11 mouse cellular contexts compared by ENCODE assay signal in the genomic region with DNA sequence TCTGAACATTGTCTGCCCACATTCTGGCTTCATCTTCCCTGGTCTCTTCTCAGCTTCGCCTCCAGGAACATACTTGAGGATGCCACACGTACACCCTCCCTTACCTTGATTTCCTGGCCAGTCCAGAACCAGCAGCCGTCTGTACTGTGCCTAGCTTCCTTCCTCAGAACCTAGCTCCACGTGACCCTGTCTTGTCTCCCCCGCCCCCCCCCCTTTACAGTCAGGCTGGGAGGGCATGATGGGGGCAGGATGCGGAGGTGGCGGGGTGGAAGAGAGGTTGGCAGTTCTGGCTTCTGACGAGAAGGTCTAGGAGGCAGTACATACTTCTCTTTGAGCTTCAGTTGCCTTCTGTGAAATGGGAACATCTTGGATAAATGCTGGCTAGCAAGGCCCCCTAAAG. TPM values are rescaled to one million over a fixed set of nuclear protein-coding genes. Genes with fewer than 3 reads are reported as not detected.
DNase-seq lines count a peak whose midpoint lies in the region; ATAC-seq and TF ChIP-seq lines count a peak whose summit lies in the region.
"Had no signal": no experiment of that assay in that cellular context is flagged by ENCODE, and none has a peak within 500 bp of the region (broad histone marks: within the 10 kb centered on the region; RNA-seq: fewer than 3 reads in every experiment).

A gene (minus strand): TSS at position 167 of the 400 bp plus-strand sequence.

- no peak for TF ChIP-seq POLR2A in cortical plate, adult 2 months (IDR thresholded peaks at IDR 0.05; ENCODE audit: extremely low read depth, insufficient read depth, low read length)

- DNase-seq in lung, embryonic 14.5 days = no peak
- no peak for DNase-seq in lung, postnatal 14 days
- DNase-seq in thymus, postnatal 25 days = peak; percentile 79
- no peak for DNase-seq in cerebellum, adult 9-10 months
- no peak for DNase-seq in left cerebral cortex, adult 18-20 months (ENCODE audit: low spot score in 2 of 2)
- DNase-seq: cerebellum, adult 18-20 months had no signal

- ATAC-seq in lung, embryonic 14.5 days (ENCODE audit: insufficient read depth) = no peak
- no peak for ATAC-seq in hindbrain, embryonic 16.5 days
- ATAC-seq: Patski had no signal

- 0 out of 2 replicates have a peak within 1 kb of the TSS, but pooled peaks have one; percentile 7 for H3K4me2 ChIP-seq in lung, embryonic 14.5 days
- no peak within 1 kb of the TSS for H3K4me2 ChIP-seq in hindbrain, embryonic 16.5 days (ENCODE audit: low read length)
- H3K4me2 ChIP-seq: lung, embryonic 15.5 days had no signal

- 69% methylated on average over 8 of the region's 8 CpGs for WGBS in lung, embryonic 14.5 days
- 8% methylated on average over 7 of the region's 8 CpGs for WGBS in macrophage (ENCODE audit: missing documents)
- WGBS in hindbrain, embryonic 16.5 days = 77% methylated on average over 8 of the region's 8 CpGs

- no peaks in the 10 kb centered on the region for H3K36me3 ChIP-seq in lung, embryonic 14.5 days (ENCODE audit: insufficient read depth)
- no peaks in the 10 kb centered on the region for H3K36me3 ChIP-seq in macrophage (ENCODE audit: inconsistent target)
- no peaks in the 10 kb centered on the region for H3K36me3 ChIP-seq in hindbrain, embryonic 16.5 days (ENCODE audit: control insufficient read depth, insufficient read depth, low read length)
- H3K36me3 ChIP-seq: lung, embryonic 15.5 days had no signal

- H3K27me3 ChIP-seq in lung, embryonic 14.5 days (ENCODE audit: insufficient read depth, low read length) = peaks cover 6% of the 10 kb centered on the region; the same call in 1 of the 2 replicates
- peaks cover 6% of the 10 kb centered on the region; the same call in 1 of the 2 replicates for H3K27me3 ChIP-seq in hindbrain, embryonic 16.5 days (replicated peaks; ENCODE audit: control insufficient read depth, insufficient read depth, low read length)

- no peaks in the 10 kb centered on the region for H3K4me1 ChIP-seq in lung, embryonic 14.5 days (ENCODE audit: insufficient read depth)
- H3K4me1 ChIP-seq in cortical plate, adult 2 months (ENCODE audit: control insufficient read depth, insufficient read depth, low read length) = no peaks in the 10 kb centered on the region
- no peaks in the 10 kb centered on the region for H3K4me1 ChIP-seq in hindbrain, embryonic 16.5 days (ENCODE audit: control insufficient read depth, insufficient read depth, low read depth, low read length)
- H3K4me1 ChIP-seq: lung, embryonic 15.5 days had no signal

- no peak within 1 kb of the TSS for H3K27ac ChIP-seq in lung, embryonic 14.5 days (ENCODE audit: low read depth)
- H3K27ac ChIP-seq in cortical plate, adult 2 months (ENCODE audit: insufficient read depth, low read length) = peak within 1 kb of the TSS; percentile 35; the same call in 1 of the 2 replicates
- peak within 1 kb of the TSS; percentile 66 for H3K27ac ChIP-seq in macrophage
- H3K27ac ChIP-seq in hindbrain, embryonic 16.5 days (ENCODE audit: low read depth, low read length) = no peak within 1 kb of the TSS
- H3K27ac ChIP-seq: lung, embryonic 15.5 days had no signal

- H3K9me3 ChIP-seq in lung, embryonic 14.5 days (ENCODE audit: low read depth, low read length) = no peaks in the 10 kb centered on the region
- H3K9me3 ChIP-seq in hindbrain, embryonic 16.5 days (ENCODE audit: control insufficient read depth, low read length) = no peaks in the 10 kb centered on the region
- H3K9me3 ChIP-seq: lung, embryonic 15.5 days had no signal

- TF ChIP-seq CTCF in lung, embryonic 14.5 days (IDR thresholded peaks at IDR 0.05; ENCODE audit: low read depth) = no peak
- no peak for TF ChIP-seq CTCF in cortical plate, adult 2 months (IDR thresholded peaks at IDR 0.05; ENCODE audit: extremely low read depth, insufficient read depth, low read length)

- H3K4me3 ChIP-seq in lung, embryonic 14.5 days (ENCODE audit: low read depth, low read length) = no peak within 1 kb of the TSS
- H3K4me3 ChIP-seq in cortical plate, adult 2 months (ENCODE audit: insufficient read depth, low read length) = 0 out of 2 replicates have a peak within 1 kb of the TSS, but pooled peaks have one; percentile 10
- peak within 1 kb of the TSS; percentile 58 for H3K4me3 ChIP-seq in macrophage (ENCODE audit: inconsistent target)
- H3K4me3 ChIP-seq in hindbrain, embryonic 16.5 days (ENCODE audit: low read length) = no peak within 1 kb of the TSS
- H3K4me3 ChIP-seq: lung, embryonic 15.5 days had no signal

- peaks cover 6% of the 10 kb centered on the region; the same call in 1 of the 2 replicates for H3K79me2 ChIP-seq in macrophage (ENCODE audit: inconsistent target)

- no peak within 1 kb of the TSS for H3K9ac ChIP-seq in lung, embryonic 14.5 days
- H3K9ac ChIP-seq in hindbrain, embryonic 16.5 days (ENCODE audit: low read depth, low read length) = no peak within 1 kb of the TSS
- H3K9ac ChIP-seq: lung, embryonic 15.5 days had no signal

RNA-seq across cellular contexts. Expression of the gene that starts here (rescaled TPM):
- 0.93 and 1.0 TPM in 2 replicates for polyA plus RNA-seq in lung, embryonic 14.5 days (2014; fragmentation: Nextera tagmentation; extraction: Ambion mirVana)
- 4.8 and 5.3 TPM in 2 replicates for polyA plus RNA-seq in cortical plate, adult 2 months (2012; rRNA removed)
- 10 to 100 TPM in 22 of 26 experiments, 1 to 10 TPM in 4; 5.0 to 76.7 (median 30.6) TPM for total RNA-seq in macrophage (2018; cell fraction: chromatin; rRNA removed)
- 10 to 100 TPM in 20 of 26 experiments, 1 to 10 TPM in 6; 6.7 to 18.1 (median 12.4) TPM for total RNA-seq in macrophage (2018; cell fraction: cytosol; rRNA removed)
- total RNA-seq in macrophage (2018; cell fraction: nucleus; rRNA removed) = 10 to 100 TPM in 23 of 26 experiments, 1 to 10 TPM in 3; 5.5 to 55.5 (median 22.9) TPM
- polyA plus RNA-seq in macrophage (2018) = 8.2 to 22.5 TPM (median 8.9 TPM) in 3 replicates
- polyA plus RNA-seq in hindbrain, embryonic 16.5 days (2015; fragmentation: Nextera tagmentation; extraction: Ambion mirVana) = 0.98 and 1.0 TPM in 2 replicates
- total RNA-seq in left cerebral cortex, adult 18-20 months (2021) = 1 to 10 TPM; 3.3 to 4.6 TPM
- polyA plus RNA-seq: Patski had no signal

Comparison
In these comparisons a context has a peak if more than half of its experiments do, and no peak if none do; other contexts are left out.
1. H3K27ac ChIP-seq: peak in cortical plate, adult 2 months (single experiment) and macrophage (single experiment); none in lung, embryonic 14.5 days (single experiment) and hindbrain, embryonic 16.5 days (single experiment).
2. H3K4me3 ChIP-seq: peak in cortical plate, adult 2 months (single experiment) and macrophage (single experiment); none in lung, embryonic 14.5 days (single experiment) and hindbrain, embryonic 16.5 days (single experiment).